Mouse (Mus musculus) olfactory bulb, adult 2 months (tissue): Measurements from ENCODE around the gene Tpgs1. TPM values are rescaled to one million over a fixed set of nuclear protein-coding genes. Genes with fewer than 3 reads are reported as not detected.
"Not testable (repeated sequence)": the region's sequence is repeated elsewhere in the genome, so short reads cannot be mapped to it uniquely, and the experiment has no call there.

Experiments
- H3K27ac ChIP-seq: fragments of 200-500 bp; 2 replicates; pipeline ENCODE4 v1.5.1; 2012; ENCODE audit warnings: low read depth, low read length; ENCODE audit not compliant: insufficient read depth
- H3K4me1 ChIP-seq: fragments of 200-500 bp; 2 replicates; pipeline ENCODE4 v1.6.1; 2012; ENCODE audit warnings: low read length; ENCODE audit not compliant: control insufficient read depth, insufficient read depth
- H3K4me3 ChIP-seq: fragments of 200-500 bp; 2 replicates; pipeline ENCODE4 v1.5.1; 2012; ENCODE audit warnings: mild to moderate bottlenecking, low read depth, low read length, moderate library complexity; ENCODE audit not compliant: insufficient read depth
- CTCF ChIP-seq: fragments of 200-500 bp; IDR thresholded peaks from 2 replicates; pipeline ENCODE4 v1.5.1; 2012; ENCODE audit warnings: low read depth, mild to moderate bottlenecking, low read length, moderate library complexity; ENCODE audit not compliant: insufficient read depth
- POLR2A ChIP-seq: fragments of 200-500 bp; IDR thresholded peaks from 2 replicates; pipeline ENCODE4 v1.6.1; 2012; ENCODE audit warnings: mild to moderate bottlenecking, low read depth, low read length, moderate library complexity; ENCODE audit not compliant: insufficient read depth
- WGBS: fragments of 180-500 bp; shearing (Covaris S2); methylation state at CpG from one replicate; pipeline ENCODE4 v1.1.7; 2018; 5-methylcytosine and 5-hydroxymethylcytosine counted together
- polyA plus RNA-seq: library from polyadenylated mRNA; stranded (reverse); fragments of >200 nt; gene quantifications from 2 replicates; pipeline ENCODE4 v1.2.4, GENCODE M21; 2012; ENCODE audit warnings: low replicate concordance; ENCODE audit not compliant: missing spikeins, insufficient read depth, insufficient read length

Tpgs1 gene
- polyA plus RNA-seq, 1 experiment = not detected

DNA sequence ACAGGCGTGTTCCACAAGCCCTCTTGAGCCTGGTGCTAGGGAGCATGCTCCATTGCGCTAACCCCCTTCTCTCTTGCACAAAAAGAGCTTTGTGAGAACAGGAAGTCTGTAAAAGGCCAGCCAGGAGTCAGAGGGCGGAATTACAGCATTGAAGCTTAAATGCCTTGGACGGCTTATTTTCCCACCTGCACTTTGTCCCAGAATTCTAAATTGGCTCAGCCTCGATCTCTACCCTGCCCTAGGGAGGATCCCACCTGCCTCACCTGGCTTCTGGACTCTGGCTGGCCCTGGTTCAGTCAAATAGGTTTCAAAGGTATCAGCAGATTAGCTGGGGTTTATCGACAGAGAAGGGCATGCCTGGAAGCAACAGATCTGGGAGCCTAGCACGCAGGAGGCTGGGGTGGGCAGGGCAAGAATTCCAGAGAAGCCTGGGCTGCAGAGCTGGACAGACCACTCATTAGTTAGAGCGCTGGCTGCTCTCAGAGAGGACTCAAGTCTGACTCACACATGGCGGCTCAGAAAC is 27.0 kb downstream of the Tpgs1 start:
- no peak overlapping the region for H3K4me3 ChIP-seq
- peaks cover 8% of the 10 kb centered on the region for H3K4me1 ChIP-seq
- no peak for TF ChIP-seq POLR2A
- no peak for TF ChIP-seq CTCF
- peak overlapping the region; percentile 61 for H3K27ac ChIP-seq
- 60% methylated on average over 9 of the region's 9 CpGs for WGBS

DNA sequence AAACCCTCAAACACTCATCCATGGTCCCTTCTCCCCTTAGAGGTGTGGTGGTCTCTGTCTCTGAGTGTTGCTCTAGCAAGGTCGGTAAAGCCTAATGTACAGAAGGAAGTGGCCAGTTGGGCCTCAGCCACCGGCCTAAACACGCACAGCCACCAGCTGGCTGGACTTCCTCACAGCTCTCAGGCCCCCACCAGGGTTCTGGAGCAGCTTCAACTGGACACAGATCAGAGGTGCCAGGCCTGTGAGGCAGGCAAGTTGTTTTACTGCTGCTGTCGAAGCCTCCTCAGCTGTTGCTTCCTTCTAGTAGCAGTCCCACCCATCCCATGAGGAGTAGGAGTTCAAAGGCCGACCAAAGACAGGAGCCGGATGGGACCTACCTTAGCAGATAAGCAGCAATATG is 28.7 kb downstream of the Tpgs1 start:
- peaks cover 8% of the 10 kb centered on the region for H3K4me1 ChIP-seq
- 66% methylated on average over 6 of the region's 6 CpGs for WGBS
- H3K27ac ChIP-seq = no peak overlapping the region

DNA sequence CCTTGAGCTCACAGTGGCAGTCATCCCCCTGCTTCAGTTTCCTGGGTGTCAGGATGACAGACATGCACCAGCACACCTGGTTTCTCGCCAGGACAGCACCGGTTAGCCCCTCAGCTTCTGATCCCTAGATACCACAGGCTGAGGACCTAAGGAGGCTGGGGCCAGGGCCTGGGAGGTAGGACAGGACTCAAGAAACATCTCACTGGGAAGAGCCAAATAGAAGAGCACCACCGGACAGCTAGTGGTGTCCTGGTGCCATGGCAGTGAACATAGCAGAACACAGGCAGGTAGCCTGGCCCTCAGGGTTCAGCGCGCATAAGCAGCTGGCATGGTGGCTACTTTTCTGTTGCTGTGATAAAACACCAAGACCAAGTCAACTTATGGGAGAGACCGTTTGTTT is 29.3 kb downstream of the Tpgs1 start:
- Histone ChIP-seq H3K4me1 (peaks cover 8% of the 10 kb centered on the region), H3K4me3 (no peak overlapping the region), H3K27ac (no peak overlapping the region)
- WGBS = 93% methylated on average over 6 of the region's 6 CpGs
- no peak for TF ChIP-seq POLR2A
- TF ChIP-seq CTCF = no peak

More for the DNA sequence above, 28.7 kb downstream of the Tpgs1 start:
- TF ChIP-seq CTCF = no peak
- no peak for TF ChIP-seq POLR2A
- no peak overlapping the region for H3K4me3 ChIP-seq

DNA sequence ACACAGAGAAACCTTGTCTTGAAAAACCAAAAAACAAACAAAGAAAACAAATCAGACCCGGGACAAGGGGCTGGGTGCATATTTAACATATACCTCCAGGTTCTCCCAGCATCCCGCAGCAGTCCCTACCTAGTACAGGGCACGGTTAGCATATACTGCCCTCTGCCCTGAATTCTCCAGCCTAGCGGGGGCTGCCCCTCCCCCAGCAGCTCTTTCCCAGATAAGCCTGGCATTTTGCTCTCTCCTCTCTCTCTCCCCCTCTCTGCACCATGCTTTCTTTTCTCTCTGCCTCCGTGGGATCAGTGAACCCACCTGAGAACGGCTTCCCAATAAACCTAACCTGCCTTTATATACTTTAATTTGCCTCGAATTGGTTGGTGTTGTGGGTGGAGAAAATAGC is 31.5 kb downstream of the Tpgs1 start:
- 44% methylated on average over 7 of the region's 7 CpGs for WGBS

DNA sequence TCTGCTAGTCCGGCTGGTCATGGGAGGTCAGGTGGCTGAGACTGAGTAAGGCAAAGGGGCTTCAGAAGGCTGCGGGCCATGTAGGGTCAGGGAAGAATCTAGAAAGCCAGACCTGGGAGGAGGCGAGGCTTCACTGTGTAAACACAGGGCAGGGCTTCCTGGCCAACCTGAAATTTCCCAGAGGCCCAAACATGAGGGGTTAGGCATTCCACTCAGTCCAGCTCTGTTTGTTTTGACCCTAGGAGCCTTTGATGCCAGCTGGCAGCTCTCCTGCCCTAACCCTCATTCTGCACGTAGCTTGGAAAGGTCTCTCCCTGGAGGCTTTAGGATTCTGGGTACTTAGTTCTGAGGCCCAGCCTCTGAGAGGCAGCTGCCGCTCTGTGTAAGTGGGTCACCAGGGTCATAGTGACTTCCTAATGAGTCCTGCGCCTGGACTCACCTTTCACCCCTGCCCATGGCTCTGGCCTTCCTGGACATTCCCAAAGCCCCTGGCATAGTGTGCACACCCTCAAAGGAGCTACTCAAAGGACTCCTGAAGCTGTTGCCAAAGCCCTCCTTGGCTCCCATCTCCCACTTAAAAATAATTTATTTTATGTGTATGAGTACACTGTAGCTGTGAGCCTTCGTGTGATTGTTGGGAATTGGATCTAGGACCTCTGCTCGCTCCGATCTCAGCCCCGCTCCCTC is 32.4 kb downstream of the Tpgs1 start:
- WGBS = 65% methylated on average over 10 of the region's 10 CpGs
- H3K4me3 ChIP-seq = no peak overlapping the region
- TF ChIP-seq POLR2A (no peak), CTCF (no peak)
- H3K27ac ChIP-seq = no peak overlapping the region
- peaks cover 16% of the 10 kb centered on the region for H3K4me1 ChIP-seq

More for the DNA sequence above, 31.5 kb downstream of the Tpgs1 start:
- H3K4me1 ChIP-seq = peaks cover 15% of the 10 kb centered on the region
- H3K4me3 ChIP-seq = no peak overlapping the region
- H3K27ac ChIP-seq = no peak overlapping the region
- no peak for TF ChIP-seq CTCF
- no peak for TF ChIP-seq POLR2A

DNA sequence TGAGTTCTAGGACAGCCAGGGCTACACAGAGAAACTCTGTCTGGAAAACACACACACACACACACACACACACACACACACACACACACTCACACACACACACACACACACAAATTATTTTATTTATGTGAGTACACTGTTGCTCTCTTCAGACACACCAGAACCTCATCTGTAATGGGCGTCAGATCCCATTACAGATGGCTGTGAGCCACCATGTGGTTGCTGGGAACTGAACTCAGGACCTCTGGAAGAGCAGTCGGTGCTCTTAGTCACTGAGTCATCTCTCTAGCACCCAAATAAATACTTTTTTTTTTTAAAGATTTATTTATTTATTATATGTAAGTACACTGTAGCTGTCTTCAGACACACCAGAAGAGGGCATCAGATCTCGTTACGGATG is 33.8 kb downstream of the Tpgs1 start:
- not testable (repeated sequence) for H3K4me3 ChIP-seq

DNA sequence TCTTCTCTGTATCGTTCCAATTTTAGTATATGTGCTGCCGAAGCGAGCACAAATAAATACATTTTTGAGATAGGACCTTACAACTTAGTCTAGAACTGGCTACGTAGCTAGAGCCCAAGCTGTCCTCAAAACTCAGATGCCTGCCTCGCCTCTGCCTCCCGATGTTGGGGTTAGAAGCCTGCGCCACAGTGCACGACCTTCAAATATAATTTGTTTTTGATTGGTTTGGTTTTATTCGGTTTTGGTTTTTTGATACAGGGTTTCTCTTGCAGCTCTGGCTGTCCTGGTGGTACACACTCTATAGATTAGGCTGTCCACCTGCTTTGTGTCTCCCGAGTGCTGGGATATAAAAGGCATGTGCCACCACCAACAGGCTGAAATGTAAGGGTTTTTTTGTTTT is 34.4 kb downstream of the Tpgs1 start:
- Histone ChIP-seq H3K4me1 (peaks cover 30% of the 10 kb centered on the region), H3K4me3 (peak overlapping the region; percentile 87), H3K27ac (peak overlapping the region; percentile 48; the same call in 1 of the 2 replicates)
- TF ChIP-seq POLR2A (no peak), CTCF (no peak)
- 61% methylated on average over 10 of the region's 10 CpGs for WGBS

More for the DNA sequence above, 33.8 kb downstream of the Tpgs1 start:
- WGBS = 52% methylated on average over 4 of the region's 4 CpGs
- not testable (repeated sequence) for H3K27ac ChIP-seq
- H3K4me1 ChIP-seq = peaks cover 28% of the 10 kb centered on the region

DNA sequence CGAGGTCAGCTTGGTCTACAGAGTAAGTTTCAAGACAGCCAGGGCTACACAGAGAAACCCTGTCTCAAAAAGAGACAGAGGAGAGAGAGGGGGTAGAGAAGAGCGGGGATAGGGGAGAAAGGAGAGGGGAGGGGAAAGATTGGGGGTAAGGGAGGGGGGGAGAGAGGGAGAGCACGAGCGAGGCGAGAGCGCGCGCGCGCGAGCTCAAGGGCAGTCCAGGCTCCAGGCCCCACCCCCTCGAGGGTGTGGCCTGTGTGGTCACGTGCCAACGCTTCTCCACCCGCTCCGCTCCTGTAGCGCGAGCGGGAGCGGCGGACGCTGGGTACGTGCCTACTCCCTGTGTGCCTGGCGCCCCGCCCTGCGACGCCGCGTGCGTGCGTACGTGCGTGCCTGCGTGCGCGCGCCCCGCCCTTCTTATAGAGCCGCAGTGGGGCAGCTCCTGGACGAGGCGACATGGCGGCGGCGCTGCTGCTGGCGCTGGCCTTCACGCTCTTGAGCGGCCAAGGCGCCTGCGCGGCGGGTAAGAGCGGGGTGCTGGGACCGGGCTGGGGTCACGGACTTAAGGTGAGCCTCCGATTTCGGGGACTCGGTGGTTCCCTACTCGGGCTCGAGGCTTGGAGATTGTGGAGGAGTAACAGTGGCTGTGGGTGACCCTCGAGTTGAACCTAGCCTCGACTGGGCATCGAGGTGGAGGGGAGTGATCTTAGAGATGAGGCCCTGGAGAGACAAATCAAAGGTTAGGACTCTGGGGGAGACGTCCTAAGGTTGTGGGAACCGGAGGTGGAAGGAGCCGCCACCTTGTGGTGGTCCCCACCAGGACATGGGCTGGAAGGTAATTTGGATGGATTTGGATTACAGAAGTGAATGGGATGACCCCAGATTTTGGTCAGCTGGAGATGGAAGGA is 35.1 kb downstream of the Tpgs1 start, which contains the start of gene Bsg:
TSS of gene Bsg (plus strand) at position 427 of the 905 bp plus-strand sequence.
- peak within 1 kb of the TSS; percentile 88 for H3K27ac ChIP-seq
- 0% methylated on average over 65 of the region's 65 CpGs for WGBS
- TF ChIP-seq POLR2A = peak; percentile 98
- peak; percentile 33; the same call in 1 of the 2 replicates for TF ChIP-seq CTCF
- peaks cover 37% of the 10 kb centered on the region for H3K4me1 ChIP-seq
- H3K4me3 ChIP-seq = peak within 1 kb of the TSS; percentile 87

DNA sequence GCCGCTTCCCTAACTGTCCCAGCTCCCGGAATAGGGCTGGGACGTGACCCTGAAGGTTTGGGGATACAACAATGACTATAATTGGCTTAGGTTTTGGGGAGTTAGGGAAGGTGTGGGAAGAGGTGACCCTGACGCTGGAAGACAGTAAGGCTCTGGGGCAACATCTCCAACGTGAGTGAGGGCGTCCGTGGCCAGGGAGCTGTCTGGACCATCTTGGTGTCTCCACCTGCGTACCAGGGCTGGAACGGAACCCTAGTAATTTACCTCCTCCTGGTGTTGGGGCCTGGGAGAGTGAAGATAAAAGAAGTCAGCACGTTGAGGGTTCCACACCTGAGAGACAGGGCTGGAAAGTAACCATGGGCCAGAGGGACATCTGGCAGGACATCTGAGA is 35.8 kb downstream of the Tpgs1 start:
- peak overlapping the region; percentile 88 for H3K27ac ChIP-seq
- TF ChIP-seq POLR2A (no peak), CTCF (no peak)
- under 1% methylated on average over 10 of the region's 10 CpGs for WGBS
- peak overlapping the region; percentile 87 for H3K4me3 ChIP-seq
- peaks cover 38% of the 10 kb centered on the region for H3K4me1 ChIP-seq
